Mouse (Mus musculus) hindbrain, embryonic 12.5 days (tissue): ENCODE results near the gene Myl6. TPM values are rescaled to one million over a fixed set of nuclear protein-coding genes. Genes with fewer than 3 reads are reported as not detected.

Source experiments
- ATAC-seq: fragments of 200-750 bp; cut with Nextera tagmentation; 2 replicates; pipeline ENCODE4 v1.8.0; 2017; ENCODE audit warnings: moderate TSS enrichment; ENCODE audit not compliant: low FRiP score
- H3K27ac ChIP-seq: fragments of 300-500 bp; sonication (generic); 2 replicates; pipeline ENCODE4 v1.5.1; 2016; ENCODE audit warnings: mild to moderate bottlenecking
- H3K27me3 ChIP-seq: fragments of 300-500 bp; sonication (generic); 2 replicates; pipeline ENCODE4 v1.6.1; 2016; ENCODE audit warnings: mild to moderate bottlenecking
- H3K36me3 ChIP-seq: fragments of 300-500 bp; sonication (generic); 2 replicates; pipeline ENCODE4 v1.6.1; 2016; ENCODE audit warnings: mild to moderate bottlenecking
- H3K4me1 ChIP-seq: fragments of 300-500 bp; sonication (generic); 2 replicates; pipeline ENCODE4 v1.6.1; 2016
- H3K4me2 ChIP-seq: fragments of 300-500 bp; sonication (generic); replicated peaks from 2 replicates; pipeline ENCODE4 v1.6.1; 2016; ENCODE audit warnings: mild to moderate bottlenecking
- H3K4me3 ChIP-seq: fragments of 300-500 bp; sonication (generic); 2 replicates; pipeline ENCODE4 v1.5.1; 2016; ENCODE audit warnings: mild to moderate bottlenecking
- H3K9ac ChIP-seq: fragments of 300-500 bp; sonication (generic); 2 replicates; pipeline ENCODE4 v1.6.1; 2016; ENCODE audit warnings: mild to moderate bottlenecking, moderate library complexity
- H3K9me3 ChIP-seq: fragments of 300-500 bp; sonication (generic); replicated peaks from 2 replicates; pipeline ENCODE4 v1.6.1; 2016; ENCODE audit warnings: mild to moderate bottlenecking
- WGBS: fragments of 180-500 bp; shearing (Covaris S2); methylation state at CpG from one replicate; pipeline ENCODE4 v1.1.7; 2016; 5-methylcytosine and 5-hydroxymethylcytosine counted together
- polyA plus RNA-seq: library from polyadenylated mRNA; unstranded; fragments of >200 nt; fragmentation: Nextera tagmentation; extraction: Ambion mirVana; gene quantifications from 2 replicates; pipeline ENCODE4 v1.2.1, GENCODE M21; 2016

Myl6 gene
- polyA plus RNA-seq = 836 and 860 TPM in 2 replicates

GRCm38 (mm10) chr10:128493695-128494666 is at the start of gene Myl6:
Myl6 (minus strand) TSS chr10:128494145.
- peaks cover 35% of the 10 kb centered on the region for H3K4me1 ChIP-seq
- WGBS = under 1% methylated on average over 45 of the region's 45 CpGs
- H3K9ac ChIP-seq = peak within 1 kb of the TSS; percentile 83
- peak within 1 kb of the TSS; percentile 75 for H3K4me3 ChIP-seq
- H3K27ac ChIP-seq = peak within 1 kb of the TSS; percentile 92
- H3K27me3 ChIP-seq = no peaks in the 10 kb centered on the region
- H3K4me2 ChIP-seq = peak within 1 kb of the TSS; percentile 66
- peak; percentile 94 for ATAC-seq
- H3K9me3 ChIP-seq = no peaks in the 10 kb centered on the region
- peaks cover 30% of the 10 kb centered on the region for H3K36me3 ChIP-seq

GRCm38 (mm10) chr10:128543100-128543499 is 49.2 kb upstream of the Myl6 start:
- Histone ChIP-seq H3K9ac (no peak overlapping the region), H3K36me3 (peaks cover 47% of the 10 kb centered on the region), H3K4me2 (no peak overlapping the region), H3K9me3 (no peaks in the 10 kb centered on the region), H3K27ac (no peak overlapping the region), H3K27me3 (no peaks in the 10 kb centered on the region), H3K4me3 (no peak overlapping the region), H3K4me1 (peaks cover 16% of the 10 kb centered on the region)
- no peak for ATAC-seq
- 85% methylated on average over 2 of the region's 2 CpGs for WGBS

GRCm38 (mm10) chr10:128538340-128538870 is 44.5 kb upstream of the Myl6 start:
- no peaks in the 10 kb centered on the region for H3K9me3 ChIP-seq
- H3K27ac ChIP-seq = no peak overlapping the region
- no peak overlapping the region for H3K9ac ChIP-seq
- WGBS = 81% methylated on average over 1 of the region's 1 CpGs
- H3K27me3 ChIP-seq = no peaks in the 10 kb centered on the region
- H3K36me3 ChIP-seq = peaks cover 22% of the 10 kb centered on the region
- no peak overlapping the region for H3K4me3 ChIP-seq
- peaks cover 2% of the 10 kb centered on the region; the same call in 1 of the 2 replicates for H3K4me1 ChIP-seq
- ATAC-seq = no peak
- H3K4me2 ChIP-seq = no peak overlapping the region

GRCm38 (mm10) chr10:128536266-128536940 is 42.5 kb upstream of the Myl6 start:
- no peak overlapping the region for H3K4me3 ChIP-seq

GRCm38 (mm10) chr10:128535624-128536265 is 41.8 kb upstream of the Myl6 start:
- Histone ChIP-seq H3K9ac (no peak overlapping the region), H3K27ac (no peak overlapping the region), H3K4me1 (no peaks in the 10 kb centered on the region), H3K4me3 (no peak overlapping the region), H3K4me2 (peak overlapping the region; percentile 42), H3K9me3 (no peaks in the 10 kb centered on the region), H3K36me3 (0 out of 2 replicates have a peak, but pooled peaks cover under 1% of the 10 kb centered on the region), H3K27me3 (no peaks in the 10 kb centered on the region)
- 73% methylated on average over 4 of the region's 4 CpGs for WGBS
- no peak for ATAC-seq

More at GRCm38 (mm10) chr10:128536266-128536940, 42.5 kb upstream of the Myl6 start:
- no peak overlapping the region for H3K9ac ChIP-seq
- H3K9me3 ChIP-seq = no peaks in the 10 kb centered on the region
- no peak overlapping the region for H3K27ac ChIP-seq
- peak overlapping the region; percentile 42 for H3K4me2 ChIP-seq
- WGBS = 19% methylated on average over 18 of the region's 18 CpGs
- H3K36me3 ChIP-seq = 0 out of 2 replicates have a peak, but pooled peaks cover 6% of the 10 kb centered on the region
- H3K4me1 ChIP-seq = no peaks in the 10 kb centered on the region
- ATAC-seq = peak; percentile 91
- H3K27me3 ChIP-seq = no peaks in the 10 kb centered on the region

- H3K4me1 ChIP-seq = no peaks in the 10 kb centered on the region
- no peak overlapping the region for H3K27ac ChIP-seq
- H3K27me3 ChIP-seq = no peaks in the 10 kb centered on the region
- no peak overlapping the region for H3K4me3 ChIP-seq
- no peak overlapping the region for H3K4me2 ChIP-seq
- H3K9me3 ChIP-seq = no peaks in the 10 kb centered on the region
- no peak overlapping the region for H3K9ac ChIP-seq
- 82% methylated on average over 2 of the region's 2 CpGs for whole genome bisulfite sequencing
- ATAC-seq = no peak
- H3K36me3 ChIP-seq = no peaks in the 10 kb centered on the region
Measured at GRCm38 (mm10) chr10:128535206-128535605, 41.3 kb upstream of the Myl6 start.

GRCm38 (mm10) chr10:128526366-128527356 is 32.7 kb upstream of the Myl6 start:
- Histone ChIP-seq H3K27me3 (peaks cover 35% of the 10 kb centered on the region), H3K4me1 (peaks cover 17% of the 10 kb centered on the region), H3K9me3 (no peaks in the 10 kb centered on the region), H3K27ac (no peak overlapping the region), H3K4me3 (peak overlapping the region; percentile 59), H3K4me2 (peak overlapping the region; percentile 83), H3K9ac (no peak overlapping the region), H3K36me3 (0 out of 2 replicates have a peak, but pooled peaks cover under 1% of the 10 kb centered on the region)
- ATAC-seq = 0 out of 2 replicates have a peak, but pooled peaks have one; percentile 29
- 30% methylated on average over 28 of the region's 28 CpGs for WGBS

GRCm38 (mm10) chr10:128525671-128526308 is 31.8 kb upstream of the Myl6 start, which contains the start of gene Esyt1:
Esyt1 (minus strand) TSS chr10:128525871.
- Histone ChIP-seq H3K9me3 (no peaks in the 10 kb centered on the region), H3K4me2 (peak within 1 kb of the TSS; percentile 83), H3K4me1 (peaks cover 17% of the 10 kb centered on the region), H3K36me3 (0 out of 2 replicates have a peak, but pooled peaks cover 6% of the 10 kb centered on the region), H3K4me3 (peak within 1 kb of the TSS; percentile 59), H3K27ac (peak within 1 kb of the TSS; percentile 35), H3K27me3 (peaks cover 35% of the 10 kb centered on the region), H3K9ac (peak within 1 kb of the TSS; percentile 66)
- ATAC-seq = peak; percentile 93
- WGBS = under 1% methylated on average over 37 of the region's 37 CpGs

GRCm38 (mm10) chr10:128524732-128525662 is 31.1 kb upstream of the Myl6 start:
- H3K4me2 ChIP-seq = peak overlapping the region; percentile 83
- peak overlapping the region; percentile 66 for H3K9ac ChIP-seq
- no peaks in the 10 kb centered on the region for H3K9me3 ChIP-seq
- H3K4me1 ChIP-seq = peaks cover 17% of the 10 kb centered on the region
- peaks cover 35% of the 10 kb centered on the region for H3K27me3 ChIP-seq
- ATAC-seq = peak; percentile 45
- H3K4me3 ChIP-seq = peak overlapping the region; percentile 59
- H3K27ac ChIP-seq = peak overlapping the region; percentile 35
- WGBS = under 1% methylated on average over 58 of the region's 58 CpGs
- H3K36me3 ChIP-seq = 0 out of 2 replicates have a peak, but pooled peaks cover 12% of the 10 kb centered on the region
